Mouse (Mus musculus): ENCODE measurements around the gene Prkaca. TPM values are rescaled to one million over a fixed set of nuclear protein-coding genes. Genes with fewer than 3 reads are reported as not detected.

Prkaca gene
- 100 to 1,000 TPM; 268 to 280 TPM for total RNA-seq (2021)
- long read RNA-seq, experiment 1, transcript Prkaca-201 (10 exons, 2,276 nt): major isoform, 528 of 545 reads
- long read RNA-seq, experiment 1, partial matches to known transcripts: 15 of 545 reads
- long read RNA-seq, experiment 1, other reads (novel, unspliced or antisense): 2 of 545 reads
- long read RNA-seq, experiment 2, transcript Prkaca-201 (10 exons, 2,276 nt): major isoform, 494 of 514 reads
- long read RNA-seq, experiment 2, partial matches to known transcripts: 15 of 514 reads
- long read RNA-seq, experiment 2, other reads (novel, unspliced or antisense): 5 of 514 reads

DNA sequence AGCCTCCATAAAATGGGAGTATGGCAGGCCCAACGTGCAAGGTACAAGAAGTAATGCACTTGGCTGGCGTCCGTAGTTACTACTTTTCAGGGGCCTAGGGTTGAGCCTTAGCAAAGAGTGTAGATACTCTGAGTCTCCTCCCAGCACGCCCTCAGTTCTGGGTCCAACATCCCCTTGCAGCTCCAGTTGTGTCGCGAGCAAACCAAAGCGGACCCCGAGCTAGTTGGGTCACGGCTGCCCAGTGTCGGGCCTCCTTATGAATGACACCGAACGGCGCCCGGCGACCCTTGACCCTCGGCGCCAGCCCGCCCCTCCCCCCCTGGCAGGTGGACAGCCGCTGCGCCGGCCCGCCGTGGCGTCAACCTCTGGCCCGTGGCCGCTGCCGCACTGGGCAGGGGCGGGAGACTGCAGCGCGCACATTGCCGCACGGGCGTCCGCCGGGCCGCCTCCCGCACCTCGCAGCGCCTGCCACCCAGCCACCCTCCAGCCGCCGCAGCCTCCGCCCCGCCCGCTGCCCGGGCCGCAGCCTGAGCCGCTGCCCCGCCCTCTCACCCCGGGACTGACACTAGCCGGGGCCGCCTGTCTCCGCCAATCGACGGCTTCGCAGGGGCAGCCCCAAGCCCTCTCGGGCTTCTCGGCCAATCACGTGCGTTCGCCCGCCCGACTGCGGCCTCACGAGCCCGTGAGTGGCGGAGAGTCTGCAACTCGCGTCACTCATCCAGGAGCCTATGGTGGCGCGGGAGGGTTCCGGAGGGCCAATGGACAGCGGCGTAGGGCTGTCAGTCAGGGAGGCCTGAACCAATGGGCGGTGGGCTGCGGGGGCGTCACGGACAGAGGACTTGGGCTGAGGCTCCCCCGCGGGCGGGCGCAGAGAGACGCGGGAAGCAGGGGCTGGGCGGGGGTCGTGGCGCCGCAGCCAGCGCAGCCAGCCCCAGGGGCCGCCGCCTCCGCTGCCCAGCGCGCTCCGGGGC lies at the start of gene Prkaca:
Prkaca (plus strand) TSS at position 844 of the 971 bp plus-strand sequence.
- intact Hi-C loops (cut with DNase I): no loop called here
- peak; percentile 99 for DNase-seq (ENCODE audit: low spot score in 2 of 2)

DNA sequence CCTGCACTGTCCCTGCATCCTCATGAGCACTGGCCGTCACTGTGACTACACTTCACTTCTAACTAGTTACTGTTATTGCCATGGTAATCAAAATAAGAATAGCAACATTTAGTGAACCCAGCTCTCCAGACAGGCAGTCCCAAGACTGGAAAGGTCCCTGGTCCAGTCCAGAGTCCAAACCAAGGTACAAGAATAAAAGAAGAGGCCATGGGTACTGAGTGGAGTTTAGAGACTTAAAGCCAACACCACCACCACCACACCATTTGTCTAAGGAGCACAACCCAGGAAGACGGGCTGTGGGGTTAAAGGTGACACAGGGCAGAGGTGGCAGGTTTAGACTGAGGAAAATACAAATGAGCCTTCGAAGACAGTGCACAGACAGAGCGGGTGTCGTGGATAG lies 48.2 kb upstream of the Prkaca start:
- DNase-seq (ENCODE audit: low spot score in 2 of 2): no peak
- intact Hi-C loops (cut with DNase I): no loop called here

DNA sequence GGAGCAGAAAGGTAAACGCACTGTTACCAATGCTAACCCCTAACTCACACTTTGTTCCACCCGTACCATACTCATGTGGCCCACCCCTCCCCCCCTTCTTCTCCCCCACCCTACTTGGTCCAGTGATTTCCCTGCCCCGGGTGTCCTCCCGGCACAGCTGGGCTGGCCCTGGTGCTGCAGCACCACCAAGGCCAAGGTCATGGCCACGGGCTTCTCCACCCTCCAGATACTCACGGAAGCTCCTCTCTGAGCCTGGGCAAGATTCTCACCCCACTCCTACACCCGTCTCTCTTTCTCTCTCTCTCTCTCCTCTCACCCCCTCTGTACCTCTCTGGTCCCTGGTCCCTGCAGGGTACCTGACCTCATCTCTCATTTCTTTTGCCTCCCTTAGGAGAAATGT lies 46.5 kb upstream of the Prkaca start:
- intact Hi-C loops (cut with DNase I): no loop called here
- no peak for DNase-seq (ENCODE audit: low spot score in 2 of 2)

DNA sequence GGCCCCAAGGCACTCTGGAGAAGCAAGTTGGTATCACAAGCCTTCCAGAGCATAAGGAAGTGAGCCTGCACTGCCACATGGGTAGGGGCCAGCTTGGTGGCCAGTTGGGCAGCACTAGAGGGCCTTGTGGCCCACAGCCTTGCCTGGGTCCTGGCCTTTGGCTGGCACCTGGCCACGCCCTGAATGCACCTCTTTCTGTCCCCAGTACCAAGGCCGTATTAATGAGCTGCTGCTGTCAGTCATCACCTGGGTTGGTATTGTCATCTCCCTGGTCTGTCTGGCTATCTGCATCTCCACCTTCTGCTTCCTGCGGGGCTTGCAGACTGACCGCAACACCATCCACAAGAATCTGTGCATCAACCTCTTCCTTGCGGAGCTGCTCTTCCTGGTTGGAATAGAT lies 38.6 kb upstream of the Prkaca start:
- DNase-seq (ENCODE audit: low spot score in 2 of 2): no peak
- intact Hi-C loops (cut with DNase I): no loop called here

DNA sequence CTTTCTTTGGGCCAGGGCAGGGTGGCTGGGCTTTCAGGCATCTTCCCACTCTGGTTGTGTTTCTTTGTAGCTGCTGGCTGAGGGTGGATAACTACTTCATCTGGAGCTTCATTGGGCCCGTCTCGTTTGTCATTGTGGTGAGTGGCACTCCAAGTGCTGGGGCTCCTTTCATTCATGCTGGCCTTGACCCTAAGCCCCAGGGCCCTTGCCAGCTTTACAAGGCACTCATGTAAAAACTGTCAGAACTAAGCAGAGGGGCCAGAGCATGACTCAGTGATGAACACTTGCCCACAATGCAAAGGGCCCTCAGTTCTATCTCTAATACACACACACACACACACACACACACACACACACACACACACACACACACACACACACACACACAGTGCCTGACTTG lies 37.8 kb upstream of the Prkaca start:
- DNase-seq (ENCODE audit: low spot score in 2 of 2): no peak
- intact Hi-C loops (cut with DNase I): no loop called here

DNA sequence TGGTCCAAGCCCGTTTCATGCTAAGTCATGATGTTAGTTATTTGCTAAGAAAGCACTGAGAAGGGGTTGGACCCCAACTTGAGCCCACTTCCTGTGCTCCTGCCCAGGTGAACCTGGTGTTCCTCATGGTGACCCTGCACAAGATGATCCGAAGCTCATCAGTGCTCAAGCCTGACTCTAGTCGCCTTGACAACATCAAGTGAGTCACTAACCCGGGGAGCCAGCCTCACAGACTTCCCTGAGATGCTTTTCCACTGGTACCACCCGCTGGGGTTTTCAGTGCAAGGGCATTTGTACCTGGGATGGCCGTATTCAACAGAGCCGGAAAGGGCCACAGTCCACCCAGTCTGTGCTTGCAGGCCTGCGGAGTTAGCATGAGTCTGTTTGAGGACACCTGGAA lies 37.4 kb upstream of the Prkaca start:
- no peak for DNase-seq (ENCODE audit: low spot score in 2 of 2)
- intact Hi-C loops (cut with DNase I): no loop called here

DNA sequence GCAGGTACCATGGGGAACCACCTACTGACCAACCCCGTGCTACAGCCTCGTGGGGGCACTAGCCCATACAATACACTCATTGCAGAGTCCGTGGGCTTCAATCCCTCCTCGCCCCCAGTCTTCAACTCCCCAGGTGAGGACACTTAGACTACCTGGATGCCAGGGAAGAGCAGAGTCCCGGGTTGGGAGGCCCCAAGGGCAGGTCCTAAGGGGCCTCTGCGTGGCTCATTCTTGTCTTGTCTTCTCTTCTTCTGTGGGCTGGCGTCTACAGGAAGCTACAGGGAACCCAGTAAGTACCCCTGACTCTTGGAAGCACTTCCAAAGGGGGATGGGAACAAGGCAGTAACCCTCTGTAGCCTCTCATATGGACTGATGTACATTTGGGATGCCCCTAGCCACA lies 35.1 kb upstream of the Prkaca start:
- intact Hi-C loops (cut with DNase I): no loop called here
- no peak for DNase-seq (ENCODE audit: low spot score in 2 of 2)

DNA sequence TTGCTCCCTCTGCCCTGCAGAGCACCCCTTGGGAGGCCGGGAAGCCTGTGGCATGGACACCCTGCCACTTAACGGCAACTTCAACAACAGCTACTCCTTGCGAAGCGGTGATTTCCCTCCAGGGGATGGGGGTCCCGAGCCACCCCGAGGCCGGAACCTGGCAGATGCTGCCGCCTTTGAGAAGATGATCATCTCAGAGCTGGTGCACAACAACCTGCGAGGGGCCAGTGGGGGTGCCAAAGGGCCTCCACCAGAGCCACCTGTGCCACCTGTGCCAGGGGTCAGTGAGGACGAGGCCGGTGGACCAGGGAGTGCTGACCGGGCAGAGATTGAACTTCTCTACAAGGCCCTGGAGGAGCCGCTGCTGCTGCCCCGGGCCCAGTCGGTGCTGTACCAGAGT lies 34.5 kb upstream of the Prkaca start:
- no peak for DNase-seq (ENCODE audit: low spot score in 2 of 2)
- intact Hi-C loops (cut with DNase I): no loop called here

DNA sequence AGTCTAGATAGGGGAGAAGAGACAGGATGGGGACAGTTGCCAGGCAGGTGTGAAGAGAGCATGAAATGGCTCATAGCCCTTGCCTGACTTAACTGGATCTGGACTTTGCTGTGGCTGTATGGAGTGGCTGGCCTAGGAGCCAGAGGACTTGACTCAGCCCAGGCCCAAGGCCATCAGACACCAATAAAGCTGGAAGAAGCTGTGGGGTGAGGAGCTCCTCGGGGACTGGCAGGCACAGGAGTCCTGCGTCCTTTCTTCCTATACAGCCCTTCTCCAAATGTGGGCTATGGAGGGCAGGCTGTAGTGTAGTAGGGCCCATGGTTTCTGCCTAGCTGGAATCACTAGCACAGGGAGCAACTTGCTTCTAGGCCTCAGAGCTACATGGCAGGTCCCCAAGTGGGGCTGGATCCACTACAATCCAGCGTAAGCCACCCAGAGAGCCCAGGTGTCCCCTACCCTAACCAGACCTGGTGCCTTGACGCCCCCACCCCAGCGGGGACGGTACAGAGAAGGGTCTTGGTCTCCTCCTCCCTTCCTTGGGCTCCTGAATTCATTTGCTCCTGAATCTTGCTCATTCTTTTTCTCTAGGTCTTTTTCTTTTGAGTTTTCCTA lies 31.6 kb upstream of the Prkaca start:
- no peak for DNase-seq (ENCODE audit: low spot score in 2 of 2)
- intact Hi-C loops (cut with DNase I): no loop called here

DNA sequence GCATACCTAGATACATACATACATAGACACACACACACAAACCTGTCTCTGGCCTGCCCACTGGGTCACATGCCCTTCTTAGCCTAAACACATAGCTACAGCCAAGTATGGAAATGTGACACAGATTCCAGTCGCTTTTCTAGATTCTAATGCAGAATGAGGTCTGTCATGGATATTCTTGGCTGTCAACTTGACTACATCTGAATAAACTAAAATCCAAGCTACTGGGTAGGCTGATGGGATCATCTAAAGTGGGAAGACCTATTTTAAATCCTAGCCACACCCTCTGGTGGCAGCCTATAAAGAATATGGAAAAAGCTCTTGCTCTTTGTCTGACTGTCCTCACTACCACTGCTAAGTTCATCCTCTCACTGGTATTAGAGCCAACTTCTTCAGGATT lies 30.3 kb upstream of the Prkaca start:
- DNase-seq (ENCODE audit: low spot score in 2 of 2): peak in 1 of 2 experiments; percentile 49
- intact Hi-C loops (cut with DNase I): no loop called here

DNA sequence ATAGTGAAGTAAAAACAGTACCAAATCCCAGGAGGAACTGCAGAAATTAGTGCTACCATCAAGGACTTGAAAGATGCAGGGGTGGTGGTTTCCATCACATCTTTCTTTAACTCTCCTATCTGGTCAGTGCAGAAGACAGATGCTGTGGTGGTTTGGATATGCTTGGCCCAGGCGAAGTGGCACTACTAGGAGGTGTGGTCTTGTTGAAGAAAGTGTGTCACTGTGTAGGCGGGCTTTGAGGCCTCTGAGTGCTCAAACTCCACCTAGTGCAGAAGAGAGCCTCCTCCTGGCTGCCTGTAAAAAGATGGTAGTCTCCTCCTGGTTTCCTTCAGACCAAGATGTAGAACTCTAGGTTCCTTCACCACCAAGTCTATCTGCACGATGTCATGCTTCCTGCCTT lies 27.3 kb upstream of the Prkaca start:
- intact Hi-C loops (cut with DNase I): no loop called here
- DNase-seq (ENCODE audit: low spot score in 2 of 2): no peak

DNA sequence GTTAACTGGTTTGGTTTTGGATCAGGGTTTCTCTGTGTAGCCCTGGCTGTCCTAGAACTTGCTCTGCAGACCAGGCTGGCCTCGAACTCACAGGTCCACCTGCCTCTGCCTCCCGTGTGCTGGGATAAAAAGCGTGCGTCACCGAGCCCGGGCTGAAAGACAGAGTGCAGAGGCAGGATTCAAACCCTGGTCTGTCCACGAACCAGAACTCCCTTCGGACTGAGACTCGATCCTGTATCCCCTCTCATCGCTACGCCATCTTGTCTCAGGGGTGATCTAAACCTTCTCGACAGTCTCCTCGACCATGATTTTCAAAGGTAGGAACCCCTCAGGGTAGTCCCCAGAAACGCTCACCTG lies 18.1 kb upstream of the Prkaca start:
- intact Hi-C loops (cut with DNase I): loop anchor here (5.0 to 10.0 kb wide), 2 partner anchors 170 to 232 kb away; no protein-coding TSS in a partner anchor
- no peak for DNase-seq (ENCODE audit: low spot score in 2 of 2)

DNA sequence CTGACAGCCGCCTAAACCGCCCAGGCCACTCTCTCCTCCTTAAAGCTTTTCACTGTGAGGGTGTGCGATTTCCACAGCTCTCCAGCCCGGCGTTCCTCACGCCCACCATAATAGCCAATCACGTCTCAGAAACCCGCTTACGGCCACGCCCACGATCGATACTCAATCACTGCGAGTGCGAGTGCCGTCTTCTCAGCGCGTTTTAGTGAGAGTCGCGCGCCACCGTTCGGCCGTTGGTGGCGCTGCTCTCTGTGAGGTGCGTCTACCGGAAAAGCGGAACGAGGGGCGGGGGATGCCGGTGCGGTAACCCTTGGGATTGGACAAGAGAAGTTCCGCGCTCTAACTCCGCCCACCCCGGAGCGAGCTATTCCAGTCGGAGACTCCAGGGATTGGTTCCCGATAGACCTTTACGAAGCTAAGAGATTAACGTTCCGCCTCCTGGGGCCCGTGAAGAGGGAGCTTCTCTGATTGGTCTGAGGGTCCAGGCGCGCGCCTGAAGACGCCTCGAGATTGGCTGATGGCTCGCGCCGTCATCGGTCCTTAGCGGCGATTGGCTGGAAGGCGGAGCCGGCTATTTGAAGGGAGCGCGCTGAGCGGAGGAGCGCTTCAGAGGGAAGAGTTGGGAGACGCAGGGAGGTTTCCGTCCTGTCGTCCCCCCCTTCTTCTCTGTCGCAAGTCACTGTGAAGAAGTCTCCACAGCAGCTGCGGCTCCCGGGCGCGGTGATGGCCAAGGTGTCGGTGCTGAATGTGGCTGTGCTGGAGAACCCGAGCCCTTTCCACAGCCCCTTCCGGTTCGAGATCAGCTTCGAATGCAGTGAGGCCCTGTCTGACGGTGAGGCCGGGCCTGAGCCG lies 17.5 kb upstream of the Prkaca start, which contains the start of the genes Gm10644 and Asf1b:
Gm10644 (minus strand) TSS at position 100 of the 852 bp plus-strand sequence.
Asf1b (plus strand) TSS at position 402 of the 852 bp plus-strand sequence.
- intact Hi-C loops (cut with DNase I): loop anchor here (5.0 to 10.0 kb wide), 2 partner anchors 171 to 233 kb away; no protein-coding TSS in a partner anchor
- peak; percentile 98 to 100 for DNase-seq (ENCODE audit: low spot score in 2 of 2)

DNA sequence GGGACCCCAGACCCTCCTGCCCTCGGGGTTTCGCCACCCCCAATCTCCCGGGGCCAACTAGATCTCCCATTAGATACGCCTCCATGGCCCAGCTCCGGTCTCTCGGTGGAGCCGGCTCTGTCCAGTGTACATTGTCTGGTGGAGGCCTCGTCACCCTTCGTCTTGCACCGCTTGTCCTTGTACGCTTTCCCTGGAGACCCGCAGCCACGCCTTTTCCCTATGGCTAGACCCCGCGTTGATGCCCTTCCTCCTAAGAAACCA lies 16.9 kb upstream of the Prkaca start:
- intact Hi-C loops (cut with DNase I): loop anchor here (5.0 to 10.0 kb wide), 2 partner anchors 171 to 234 kb away; no protein-coding TSS in a partner anchor
- no peak for DNase-seq (ENCODE audit: low spot score in 2 of 2)

DNA sequence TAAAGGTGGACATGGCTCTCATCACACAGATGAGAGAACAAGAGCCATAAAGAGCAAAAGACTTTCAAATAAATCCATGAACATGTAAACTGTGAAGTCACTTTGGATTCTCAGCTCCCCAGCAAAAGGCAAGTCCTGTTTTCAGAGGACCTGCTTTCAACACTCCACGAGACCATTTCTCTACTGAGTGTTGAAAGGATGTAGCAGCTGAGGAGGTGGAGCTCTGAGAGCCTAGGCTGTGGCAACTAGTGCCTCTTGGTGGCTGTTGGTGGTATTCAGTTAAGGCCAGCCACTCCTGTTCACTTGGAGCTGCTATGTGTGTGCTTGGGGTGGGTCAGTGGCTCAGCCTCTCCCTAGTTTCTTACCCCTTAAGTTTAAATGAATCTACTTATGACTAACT lies 16.0 kb upstream of the Prkaca start:
- intact Hi-C loops (cut with DNase I): loop anchor here (5.0 to 10.0 kb wide), 2 partner anchors 172 to 234 kb away; no protein-coding TSS in a partner anchor
- no peak for DNase-seq (ENCODE audit: low spot score in 2 of 2)

DNA sequence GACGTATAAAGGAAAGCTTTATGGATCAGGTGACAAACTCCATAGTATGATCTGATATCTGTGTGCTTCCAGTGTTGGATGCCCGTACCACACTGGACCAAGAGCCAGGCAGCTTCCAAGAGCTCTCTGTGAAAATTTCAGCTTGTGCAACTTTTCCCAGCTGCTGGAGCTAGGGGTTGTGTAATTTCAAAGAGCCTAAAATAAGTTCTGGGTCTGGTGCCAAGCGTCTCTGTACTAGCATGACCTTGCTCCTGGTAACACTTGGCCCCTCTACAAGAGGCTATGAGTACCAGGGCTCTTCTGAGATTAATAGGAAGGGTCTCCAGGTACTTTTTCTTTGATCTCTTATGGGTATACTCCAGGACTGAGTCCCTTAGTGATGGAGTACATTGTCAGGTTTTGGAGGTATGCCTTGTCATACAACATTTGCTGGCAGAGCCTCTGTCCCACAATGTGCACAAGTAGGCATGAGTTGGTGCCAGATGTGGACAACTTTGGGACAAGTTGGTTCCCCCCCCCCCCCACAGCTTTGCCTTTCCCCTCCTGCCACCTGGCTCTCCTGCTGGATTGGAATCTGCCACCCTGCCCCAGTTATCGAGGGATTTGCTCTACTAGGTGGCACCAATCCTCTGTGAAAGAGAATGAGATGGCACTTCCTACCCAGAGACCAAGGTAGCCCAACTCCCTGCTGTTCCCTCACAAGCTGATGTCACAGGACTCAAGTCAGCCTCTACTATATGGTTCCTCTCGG lies 8.6 kb upstream of the Prkaca start:
- no peak for DNase-seq (ENCODE audit: low spot score in 2 of 2)
- intact Hi-C loops (cut with DNase I): no loop called here

DNA sequence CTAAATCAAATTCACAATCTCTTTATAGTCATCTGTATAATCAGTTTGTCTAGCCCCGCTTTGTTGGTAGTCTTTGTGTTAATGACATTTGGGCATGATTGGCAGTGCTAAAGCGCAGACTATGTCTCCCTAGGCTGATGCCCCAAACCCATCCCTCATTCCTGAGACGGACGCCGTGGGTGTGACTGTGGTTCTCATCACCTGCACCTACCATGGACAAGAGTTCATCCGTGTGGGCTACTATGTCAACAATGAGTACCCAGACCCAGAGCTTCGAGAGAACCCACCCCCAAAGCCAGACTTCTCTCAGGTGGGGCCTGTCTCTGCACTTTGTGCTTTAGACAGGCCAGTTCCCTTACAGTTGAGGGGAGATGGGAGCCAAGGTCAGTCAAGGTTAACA lies 5.1 kb upstream of the Prkaca start:
- intact Hi-C loops (cut with DNase I): no loop called here

DNA sequence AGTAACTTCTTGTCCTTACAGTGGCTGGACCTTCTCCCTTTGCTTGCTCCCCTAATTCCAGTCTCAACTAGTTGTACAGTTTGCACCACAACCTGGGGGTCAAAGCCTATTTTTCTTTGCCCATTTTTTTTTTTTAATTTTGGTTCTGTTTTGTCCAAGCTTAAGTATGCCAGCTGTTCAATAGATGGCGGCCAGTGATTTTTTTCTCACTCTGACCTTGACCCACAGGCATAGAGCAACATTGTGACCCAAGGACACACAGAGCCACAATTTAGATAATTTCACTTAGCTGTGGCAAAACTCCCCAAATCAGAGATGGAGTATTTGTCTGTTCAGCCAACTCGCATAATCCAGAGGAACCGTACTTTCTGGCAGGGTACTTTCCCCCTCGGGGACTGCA lies 1.7 kb upstream of the Prkaca start:
- intact Hi-C loops (cut with DNase I): no loop called here

More for the DNA sequence above, 5.1 kb upstream of the Prkaca start:
- DNase-seq (ENCODE audit: low spot score in 2 of 2): no peak

DNA sequence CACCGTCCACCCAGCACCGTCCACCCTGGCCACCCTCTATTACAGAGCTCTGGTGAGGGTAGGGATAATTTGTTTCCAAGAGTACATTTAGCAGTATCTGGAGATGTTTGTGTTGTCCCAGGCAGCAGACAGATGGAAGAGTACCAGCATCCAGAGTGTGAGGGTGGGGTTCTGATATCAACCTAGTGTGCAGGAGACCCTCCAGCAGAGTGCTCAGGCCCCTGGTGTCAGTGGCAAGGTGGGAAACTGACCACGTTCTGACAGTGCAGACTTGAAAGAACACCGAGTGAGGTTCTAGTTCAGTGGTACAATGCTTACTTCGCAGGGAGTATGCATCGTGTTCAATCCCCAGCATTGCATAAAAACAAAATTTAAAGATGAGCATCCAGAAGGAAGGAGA lies 1.1 kb upstream of the Prkaca start:
- intact Hi-C loops (cut with DNase I): no loop called here
- no peak for DNase-seq (ENCODE audit: low spot score in 2 of 2)

More for the DNA sequence above, 1.7 kb upstream of the Prkaca start:
- DNase-seq (ENCODE audit: low spot score in 2 of 2): no peak

Data from left cerebral cortex, postnatal 14 days (tissue).